Mouse (Mus musculus) intestine, postnatal 0 days (tissue): ENCODE measurements around the gene Smg9. TPM values are rescaled to one million over a fixed set of nuclear protein-coding genes. Genes with fewer than 3 reads are reported as not detected.
A peak's percentile ranks its signal among the peaks of the same experiment; 100 is the strongest.

ENCODE experiments used
- ATAC-seq: fragments of 200-750 bp; cut with Nextera tagmentation; 2 replicates; pipeline ENCODE4 v1.8.0; 2017; ENCODE audit warnings: mild to moderate bottlenecking, moderate TSS enrichment, moderate library complexity
- H3K27ac ChIP-seq: fragments of 300-500 bp; sonication (generic); 2 replicates; pipeline ENCODE4 v1.5.1; 2014; ENCODE audit warnings: mild to moderate bottlenecking, low read depth, low read length, moderate library complexity
- H3K27me3 ChIP-seq: fragments of 300-500 bp; sonication (generic); replicated peaks from 2 replicates; pipeline ENCODE4 v1.6.1; 2014; ENCODE audit warnings: low read length, mixed read lengths; ENCODE audit not compliant: control insufficient read depth, insufficient read depth
- H3K36me3 ChIP-seq: fragments of 300-500 bp; sonication (generic); 2 replicates; pipeline ENCODE4 v1.6.1; 2014; ENCODE audit warnings: mild to moderate bottlenecking, moderate library complexity; ENCODE audit not compliant: control insufficient read depth, insufficient read depth
- H3K4me1 ChIP-seq: fragments of 300-500 bp; sonication (generic); replicated peaks from 2 replicates; pipeline ENCODE4 v1.6.1; 2014; ENCODE audit warnings: antibody characterized with exemption, low read length, mixed read lengths; ENCODE audit not compliant: control insufficient read depth, insufficient read depth
- H3K4me2 ChIP-seq: fragments of 300-500 bp; sonication (generic); replicated peaks from 2 replicates; pipeline ENCODE4 v1.6.1; 2014; ENCODE audit warnings: low read depth, mild to moderate bottlenecking, moderate library complexity
- H3K4me3 ChIP-seq: fragments of 300-500 bp; sonication (generic); 2 replicates; pipeline ENCODE4 v1.5.1; 2014; ENCODE audit warnings: low read depth, low read length
- H3K9ac ChIP-seq: fragments of 300-500 bp; sonication (generic); 2 replicates; pipeline ENCODE4 v1.6.1; 2014; ENCODE audit warnings: mild to moderate bottlenecking, low read depth, low read length
- H3K9me3 ChIP-seq: fragments of 300-500 bp; sonication (generic); 2 replicates; pipeline ENCODE4 v1.6.1; 2016; ENCODE audit warnings: mixed run types; ENCODE audit not compliant: control insufficient read depth
- CTCF ChIP-seq: sonication (generic); IDR thresholded peaks from 2 replicates; pipeline ENCODE4 v1.5.1; 2016; ENCODE audit warnings: low read depth, mild to moderate bottlenecking, control low read depth, antibody characterized with exemption, moderate library complexity
- WGBS: fragments of 180-500 bp; shearing (Covaris S2); extraction: QIAGEN DNeasy Blood & Tissue Kit; methylation state at CpG from one replicate; pipeline ENCODE4 v1.1.7; 2014; 5-methylcytosine and 5-hydroxymethylcytosine counted together
- polyA plus RNA-seq: library from polyadenylated mRNA; unstranded; fragments of >200 nt; fragmentation: Nextera tagmentation; extraction: Ambion mirVana; gene quantifications from 2 replicates; pipeline ENCODE4 v1.2.1, GENCODE M21; 2015

The Smg9 gene
- polyA plus RNA-seq, 1 experiment from 2014 or later: 15.1 TPM

- H3K36me3 ChIP-seq: peaks cover 28% of the 10 kb centered on the region; the same call in 1 of the 2 replicates
- H3K9me3 ChIP-seq: no peaks in the 10 kb centered on the region
- H3K27ac ChIP-seq: no peak overlapping the region
- WGBS: 57% methylated on average over 15 of the region's 15 CpGs
- H3K4me1 ChIP-seq: no peaks in the 10 kb centered on the region
- no peak overlapping the region for H3K4me2 ChIP-seq
- H3K4me3 ChIP-seq: no peak overlapping the region
- ATAC-seq: peak; percentile 60; the same call in 1 of the 2 replicates
- no peak overlapping the region for H3K9ac ChIP-seq
- TF ChIP-seq CTCF: no peak
- H3K27me3 ChIP-seq: no peaks in the 10 kb centered on the region
Observed at GRCm38 (mm10) chr7:24423107-24423763, 23.8 kb downstream of the Smg9 start.

- Histone ChIP-seq H3K9me3 (no peaks in the 10 kb centered on the region), H3K9ac (no peak overlapping the region), H3K4me1 (no peaks in the 10 kb centered on the region), H3K4me3 (no peak overlapping the region), H3K27ac (no peak overlapping the region), H3K27me3 (no peaks in the 10 kb centered on the region), H3K36me3 (peaks cover 28% of the 10 kb centered on the region; the same call in 1 of the 2 replicates), H3K4me2 (no peak overlapping the region)
- ATAC-seq: no peak
- 71% methylated on average over 12 of the region's 12 CpGs for WGBS
- TF ChIP-seq CTCF: no peak
Observed at GRCm38 (mm10) chr7:24423956-24424732, 24.7 kb downstream of the Smg9 start.

- no peak for ATAC-seq
- H3K27ac ChIP-seq: no peak overlapping the region
- WGBS: 82% methylated on average over 9 of the region's 9 CpGs
- H3K9me3 ChIP-seq: no peaks in the 10 kb centered on the region
- no peak overlapping the region for H3K4me2 ChIP-seq
- no peaks in the 10 kb centered on the region for H3K4me1 ChIP-seq
- TF ChIP-seq CTCF: no peak
- H3K36me3 ChIP-seq: peaks cover 21% of the 10 kb centered on the region; the same call in 1 of the 2 replicates
- H3K27me3 ChIP-seq: no peaks in the 10 kb centered on the region
- no peak overlapping the region for H3K9ac ChIP-seq
- H3K4me3 ChIP-seq: no peak overlapping the region
Observed at GRCm38 (mm10) chr7:24425919-24426318, 26.5 kb downstream of the Smg9 start.

- Histone ChIP-seq H3K36me3 (peaks cover 9% of the 10 kb centered on the region; the same call in 1 of the 2 replicates), H3K9me3 (no peaks in the 10 kb centered on the region), H3K9ac (no peak overlapping the region), H3K4me3 (no peak overlapping the region), H3K27me3 (no peaks in the 10 kb centered on the region), H3K4me1 (no peaks in the 10 kb centered on the region), H3K27ac (no peak overlapping the region), H3K4me2 (no peak overlapping the region)
- TF ChIP-seq CTCF: no peak
- WGBS: 97% methylated on average over 8 of the region's 8 CpGs
- ATAC-seq: no peak
Observed at GRCm38 (mm10) chr7:24427168-24427567, 27.7 kb downstream of the Smg9 start.

- Histone ChIP-seq H3K4me2 (no peak overlapping the region), H3K27ac (no peak overlapping the region), H3K4me1 (no peaks in the 10 kb centered on the region), H3K9ac (no peak overlapping the region), H3K4me3 (no peak overlapping the region), H3K36me3 (no peaks in the 10 kb centered on the region), H3K9me3 (no peaks in the 10 kb centered on the region), H3K27me3 (peaks cover 8% of the 10 kb centered on the region; the same call in 1 of the 2 replicates)
- ATAC-seq: no peak
- 81% methylated on average over 5 of the region's 5 CpGs for WGBS
- no peak for TF ChIP-seq CTCF
Observed at GRCm38 (mm10) chr7:24428725-24429124, 29.3 kb downstream of the Smg9 start.

GRCm38 (mm10) chr7:24429413-24430112 is 30.1 kb downstream of the Smg9 start:
- TF ChIP-seq CTCF: no peak
- Histone ChIP-seq H3K4me3 (no peak overlapping the region), H3K4me1 (no peaks in the 10 kb centered on the region), H3K27me3 (peaks cover 8% of the 10 kb centered on the region; the same call in 1 of the 2 replicates), H3K27ac (no peak overlapping the region), H3K9ac (no peak overlapping the region), H3K36me3 (no peaks in the 10 kb centered on the region), H3K4me2 (no peak overlapping the region), H3K9me3 (no peaks in the 10 kb centered on the region)
- no peak for ATAC-seq
- 67% methylated on average over 16 of the region's 16 CpGs for WGBS
